Mouse (Mus musculus) kidney, postnatal 0 days (tissue): ENCODE measurements around the gene Olfr1150-ps1. TPM values are rescaled to one million over a fixed set of nuclear protein-coding genes. Genes with fewer than 3 reads are reported as not detected.

Experiments
- ATAC-seq: fragments of 200-750 bp; cut with Nextera tagmentation; replicated peaks from 2 replicates; pipeline ENCODE4 v1.8.0; 2017; ENCODE audit warnings: low read depth, moderate number of reproducible peaks, moderate TSS enrichment, moderate library complexity; ENCODE audit not compliant: low FRiP score
- DNase-seq: peaks from one replicate; pipeline ENCODE4 v3.0.0-alpha.2; 2016; ENCODE audit warnings: low spot score
- H3K27ac ChIP-seq: fragments of 300-500 bp; sonication (generic); 2 replicates; pipeline ENCODE4 v1.5.1; 2014; ENCODE audit warnings: mild to moderate bottlenecking
- H3K27me3 ChIP-seq: fragments of 300-500 bp; sonication (generic); 2 replicates; pipeline ENCODE4 v1.6.1; 2014; ENCODE audit warnings: low read length, mixed read lengths; ENCODE audit not compliant: insufficient read depth
- H3K36me3 ChIP-seq: fragments of 300-500 bp; sonication (generic); 2 replicates; pipeline ENCODE4 v1.6.1; 2014; ENCODE audit warnings: low read length, mixed read lengths; ENCODE audit not compliant: insufficient read depth
- H3K4me1 ChIP-seq: fragments of 300-500 bp; sonication (generic); replicated peaks from 2 replicates; pipeline ENCODE4 v1.6.1; 2014; ENCODE audit warnings: antibody characterized with exemption, low read length, mixed read lengths; ENCODE audit not compliant: insufficient read depth
- H3K4me2 ChIP-seq: fragments of 300-500 bp; sonication (generic); 2 replicates; pipeline ENCODE4 v1.6.1; 2014; ENCODE audit warnings: mild to moderate bottlenecking, low read length, moderate library complexity, mixed read lengths
- H3K4me3 ChIP-seq: fragments of 300-500 bp; sonication (generic); replicated peaks from 2 replicates; pipeline ENCODE4 v1.5.1; 2014; ENCODE audit warnings: low read depth, low read length
- H3K9ac ChIP-seq: fragments of 300-500 bp; sonication (generic); 2 replicates; pipeline ENCODE4 v1.6.1; 2014; ENCODE audit warnings: low read depth, low read length
- H3K9me3 ChIP-seq: fragments of 300-500 bp; sonication (generic); replicated peaks from 2 replicates; pipeline ENCODE4 v1.6.1; 2016; ENCODE audit warnings: low read length, inconsistent platforms, mixed read lengths
- CTCF ChIP-seq: IDR thresholded peaks from 2 replicates; pipeline ENCODE4 v1.5.1; 2016; ENCODE audit warnings: antibody characterized with exemption, low read depth, mild to moderate bottlenecking, moderate library complexity
- WGBS: fragments of 180-500 bp; shearing (Covaris S2); extraction: QIAGEN DNeasy Blood & Tissue Kit; methylation state at CpG from one replicate; pipeline ENCODE4 v1.1.7; 2014; 5-methylcytosine and 5-hydroxymethylcytosine counted together
- polyA plus RNA-seq: library from polyadenylated mRNA; unstranded; fragments of >200 nt; fragmentation: Nextera tagmentation; extraction: Ambion mirVana; gene quantifications from 2 replicates; pipeline ENCODE4 v1.2.1, GENCODE M21; 2015

Gene Olfr1150-ps1
- polyA plus RNA-seq = not detected in 2 replicates

DNA sequence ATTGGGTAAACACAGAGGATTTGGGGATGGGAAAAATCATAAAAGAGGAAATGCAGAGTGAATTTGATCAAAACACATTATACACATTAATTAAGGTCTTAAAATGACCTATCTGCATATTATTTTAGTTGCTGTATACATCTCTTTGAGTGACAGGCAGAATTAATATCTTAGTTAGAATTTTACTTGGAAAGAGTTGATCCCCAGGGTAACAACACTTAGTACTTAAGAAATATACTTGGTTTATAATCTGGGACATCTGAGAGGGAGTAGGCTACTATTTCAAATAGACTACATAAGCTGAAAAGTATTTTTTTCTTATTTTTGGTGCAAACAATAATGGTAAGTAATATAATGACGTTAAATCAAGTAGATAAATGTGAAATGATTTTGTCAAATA, at the start of gene Olfr1150-ps1:
Olfr1150-ps1 (plus strand) TSS at position 301 of the 400 bp plus-strand sequence.
- no peak for TF ChIP-seq CTCF
- Histone ChIP-seq H3K27me3 (no peaks in the 10 kb centered on the region), H3K4me3 (no peak within 1 kb of the TSS), H3K9ac (no peak within 1 kb of the TSS), H3K27ac (no peak within 1 kb of the TSS), H3K9me3 (no peaks in the 10 kb centered on the region), H3K4me2 (no peak within 1 kb of the TSS), H3K4me1 (no peaks in the 10 kb centered on the region), H3K36me3 (no peaks in the 10 kb centered on the region)
- DNase-seq (no peak), ATAC-seq (no peak)
- WGBS = 74% methylated on average over 1 of the region's 1 CpGs

DNA sequence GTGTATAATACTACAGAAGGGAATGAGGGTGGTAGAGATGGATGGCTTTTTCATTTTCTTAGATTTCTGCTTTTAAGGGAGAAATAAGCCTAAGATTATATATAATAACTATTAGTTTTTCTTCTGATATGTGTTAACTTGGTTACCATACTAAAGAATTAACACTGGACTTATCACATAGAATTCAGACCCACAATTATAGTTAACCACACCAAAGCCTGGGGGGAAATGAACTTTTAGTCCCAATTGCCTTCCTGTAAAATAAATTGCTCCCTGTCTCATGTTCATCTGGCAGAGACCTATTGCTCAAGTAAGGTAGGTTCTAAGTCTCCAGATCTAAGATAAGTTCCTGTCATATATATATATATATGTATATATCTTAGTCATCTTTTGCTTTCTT, 43.5 kb upstream of the Olfr1150-ps1 start, which contains the start of gene Olfr1143:
Olfr1143 (plus strand) TSS at position 301 of the 400 bp plus-strand sequence.
- no peaks in the 10 kb centered on the region for H3K9me3 ChIP-seq
- no peaks in the 10 kb centered on the region for H3K27me3 ChIP-seq
- no peak within 1 kb of the TSS for H3K4me3 ChIP-seq
- no peak for TF ChIP-seq CTCF
- H3K4me1 ChIP-seq = no peaks in the 10 kb centered on the region
- ATAC-seq = no peak
- H3K4me2 ChIP-seq = no peak within 1 kb of the TSS
- no peak within 1 kb of the TSS for H3K27ac ChIP-seq
- H3K9ac ChIP-seq = no peak within 1 kb of the TSS
- no peak for DNase-seq
- no peaks in the 10 kb centered on the region for H3K36me3 ChIP-seq

GRCm38 (mm10) chr2:87809522-87809921, 34.3 kb upstream of the Olfr1150-ps1 start, which contains the start of gene Olfr1145:
Olfr1145 (plus strand) TSS chr2:87809822.
- no peak within 1 kb of the TSS for H3K4me3 ChIP-seq
- no peak within 1 kb of the TSS for H3K9ac ChIP-seq
- H3K4me1 ChIP-seq = no peaks in the 10 kb centered on the region
- no peak for DNase-seq
- WGBS = 65% methylated on average over 1 of the region's 1 CpGs
- ATAC-seq = no peak
- no peaks in the 10 kb centered on the region for H3K9me3 ChIP-seq
- no peaks in the 10 kb centered on the region for H3K36me3 ChIP-seq
- no peak for TF ChIP-seq CTCF
- H3K4me2 ChIP-seq = no peak within 1 kb of the TSS
- H3K27me3 ChIP-seq = no peaks in the 10 kb centered on the region
- no peak within 1 kb of the TSS for H3K27ac ChIP-seq

GRCm38 (mm10) chr2:87830233-87830632, 13.6 kb upstream of the Olfr1150-ps1 start, which contains the start of gene Olfr1148:
Olfr1148 (plus strand) TSS chr2:87830533.
- WGBS = 97% methylated on average over 1 of the region's 1 CpGs
- no peak for DNase-seq
- Histone ChIP-seq H3K4me2 (no peak within 1 kb of the TSS), H3K27me3 (no peaks in the 10 kb centered on the region), H3K4me3 (no peak within 1 kb of the TSS), H3K27ac (no peak within 1 kb of the TSS), H3K4me1 (no peaks in the 10 kb centered on the region), H3K9me3 (no peaks in the 10 kb centered on the region), H3K36me3 (no peaks in the 10 kb centered on the region), H3K9ac (no peak within 1 kb of the TSS)
- ATAC-seq = no peak
- no peak for TF ChIP-seq CTCF

DNA sequence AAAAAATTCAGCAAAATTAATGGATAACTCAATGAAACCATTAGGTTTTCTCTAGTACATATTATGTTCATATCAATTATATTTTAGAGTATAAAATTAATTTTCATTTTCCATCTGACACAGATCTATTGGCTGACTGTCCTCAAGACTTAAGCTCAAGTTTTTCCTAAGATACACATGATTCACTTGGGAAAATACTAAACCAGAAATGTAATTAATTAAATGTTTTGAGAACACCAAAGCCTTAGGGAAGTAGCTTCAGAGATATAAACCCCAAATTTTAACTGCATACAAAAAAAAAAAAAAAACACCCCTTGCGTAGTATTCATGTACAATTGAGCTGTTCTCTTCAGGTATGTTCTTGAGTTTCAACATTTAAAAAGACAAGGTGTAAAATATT, 11.8 kb downstream of the Olfr1150-ps1 start, which contains the start of gene Olfr1151:
Olfr1151 (plus strand) TSS at position 301 of the 400 bp plus-strand sequence.
- 86% methylated on average over 1 of the region's 1 CpGs for WGBS
- no peaks in the 10 kb centered on the region for H3K4me1 ChIP-seq
- H3K4me3 ChIP-seq = no peak within 1 kb of the TSS
- H3K27me3 ChIP-seq = no peaks in the 10 kb centered on the region
- H3K9me3 ChIP-seq = no peaks in the 10 kb centered on the region
- DNase-seq = no peak
- H3K4me2 ChIP-seq = no peak within 1 kb of the TSS
- no peak within 1 kb of the TSS for H3K27ac ChIP-seq
- H3K9ac ChIP-seq = no peak within 1 kb of the TSS
- no peak for TF ChIP-seq CTCF
- H3K36me3 ChIP-seq = no peaks in the 10 kb centered on the region
- ATAC-seq = no peak

DNA sequence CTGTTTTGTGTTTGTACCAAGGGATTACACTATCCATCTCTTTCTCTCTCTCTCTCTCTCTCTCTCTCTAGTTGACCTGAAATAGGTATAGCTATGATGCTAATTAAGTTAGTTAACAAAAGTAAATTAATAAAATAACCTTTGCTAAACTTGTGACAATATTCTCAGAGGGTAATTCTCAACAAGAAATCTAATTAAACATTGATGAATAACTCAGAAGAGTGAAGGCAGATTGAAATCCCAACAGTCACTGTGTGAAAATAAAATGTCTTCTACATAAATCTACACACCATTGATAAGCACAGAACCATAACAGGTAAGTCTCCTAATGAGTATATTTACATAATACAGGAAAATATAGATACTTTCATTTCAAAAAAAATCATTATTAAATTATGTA, 22.4 kb downstream of the Olfr1150-ps1 start, which contains the start of gene Olfr1152:
Olfr1152 (plus strand) TSS at position 301 of the 400 bp plus-strand sequence.
- Histone ChIP-seq H3K4me2 (no peak within 1 kb of the TSS), H3K36me3 (no peaks in the 10 kb centered on the region), H3K4me3 (no peak within 1 kb of the TSS), H3K27ac (no peak within 1 kb of the TSS), H3K9ac (no peak within 1 kb of the TSS), H3K4me1 (no peaks in the 10 kb centered on the region), H3K9me3 (no peaks in the 10 kb centered on the region), H3K27me3 (no peaks in the 10 kb centered on the region)
- DNase-seq (no peak), ATAC-seq (no peak)
- TF ChIP-seq CTCF = no peak

DNA sequence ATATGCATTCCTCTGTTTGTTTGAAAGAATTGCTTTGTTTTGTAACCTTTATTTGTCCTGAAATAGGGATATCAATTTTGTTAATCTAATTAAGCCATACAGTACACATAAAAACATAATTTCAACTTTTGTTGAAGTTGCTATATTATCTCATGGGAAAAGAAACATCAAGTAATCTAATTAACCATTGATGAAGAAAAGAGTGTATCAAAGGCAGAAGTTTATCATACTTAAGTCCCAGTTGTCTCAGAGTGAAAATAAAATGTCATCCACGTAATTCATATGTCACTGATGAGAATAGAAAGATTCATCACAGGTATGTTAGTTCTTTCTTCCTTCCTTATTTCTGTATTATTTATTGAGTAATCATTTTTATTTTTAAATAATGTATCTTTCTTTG, 50.9 kb downstream of the Olfr1150-ps1 start, which contains the start of gene Olfr1153:
Olfr1153 (plus strand) TSS at position 301 of the 400 bp plus-strand sequence.
- WGBS = 76% methylated on average over 1 of the region's 1 CpGs

More for the DNA sequence above, 50.9 kb downstream of the Olfr1150-ps1 start, which contains the start of gene Olfr1153:
- Histone ChIP-seq H3K4me2 (no peak within 1 kb of the TSS), H3K27me3 (no peaks in the 10 kb centered on the region), H3K4me3 (no peak within 1 kb of the TSS), H3K36me3 (no peaks in the 10 kb centered on the region), H3K9me3 (no peaks in the 10 kb centered on the region), H3K4me1 (no peaks in the 10 kb centered on the region), H3K9ac (no peak within 1 kb of the TSS), H3K27ac (no peak within 1 kb of the TSS)
- no peak for TF ChIP-seq CTCF
- ATAC-seq (no peak), DNase-seq (no peak)

Other genes with a start within 250 kb of the Olfr1150-ps1 start
- not detected in 2 replicates for gene Olfr1130, start 237.8 kb upstream of the Olfr1150-ps1 start, polyA plus RNA-seq
- not detected in 2 replicates for gene Olfr1131, start 216.9 kb upstream of the Olfr1150-ps1 start, polyA plus RNA-seq
- not detected in 2 replicates for gene Olfr1132, start 206.5 kb upstream of the Olfr1150-ps1 start, polyA plus RNA-seq
- not detected in 2 replicates for gene Olfr1133, start 196.6 kb upstream of the Olfr1150-ps1 start, polyA plus RNA-seq
- gene Olfr1134, start 185.5 kb upstream of the Olfr1150-ps1 start, polyA plus RNA-seq = not detected in 2 replicates
- gene Olfr1135, start 170.3 kb upstream of the Olfr1150-ps1 start, polyA plus RNA-seq = not detected in 2 replicates
- not detected in 2 replicates for gene Olfr1136, start 150.0 kb upstream of the Olfr1150-ps1 start, polyA plus RNA-seq
- gene Olfr1137, start 130.8 kb upstream of the Olfr1150-ps1 start, polyA plus RNA-seq = not detected in 2 replicates
- gene Olfr1138, start 104.0 kb upstream of the Olfr1150-ps1 start, polyA plus RNA-seq = not detected in 2 replicates
- gene Olfr1140, start 100.2 kb upstream of the Olfr1150-ps1 start, polyA plus RNA-seq = not detected in 2 replicates
- gene Olfr1141, start 90.0 kb upstream of the Olfr1150-ps1 start, polyA plus RNA-seq = not detected in 2 replicates
- gene Olfr152, start 64.5 kb upstream of the Olfr1150-ps1 start, polyA plus RNA-seq = not detected in 2 replicates
- not detected in 2 replicates for gene Olfr1143, start 43.4 kb upstream of the Olfr1150-ps1 start, polyA plus RNA-seq
- not detected in 2 replicates for gene Olfr1145, start 34.2 kb upstream of the Olfr1150-ps1 start, polyA plus RNA-seq
- not detected in 2 replicates for gene Olfr1148, start 13.5 kb upstream of the Olfr1150-ps1 start, polyA plus RNA-seq
- gene Olfr1151, start 11.9 kb downstream of the Olfr1150-ps1 start, polyA plus RNA-seq = not detected in 2 replicates
- gene Olfr1152, start 22.5 kb downstream of the Olfr1150-ps1 start, polyA plus RNA-seq = not detected in 2 replicates
- gene Olfr1153, start 51.0 kb downstream of the Olfr1150-ps1 start, polyA plus RNA-seq = not detected in 2 replicates
- gene Olfr1154, start 61.2 kb downstream of the Olfr1150-ps1 start, polyA plus RNA-seq = not detected in 2 replicates
- gene Olfr1155, start 101.1 kb downstream of the Olfr1150-ps1 start, polyA plus RNA-seq = not detected in 2 replicates
- not detected in 2 replicates for gene Olfr1156, start 109.1 kb downstream of the Olfr1150-ps1 start, polyA plus RNA-seq
- gene Olfr1157, start 124.3 kb downstream of the Olfr1150-ps1 start, polyA plus RNA-seq = not detected in 2 replicates
- not detected in 2 replicates for gene Olfr74, start 130.7 kb downstream of the Olfr1150-ps1 start, polyA plus RNA-seq
- gene Olfr1158, start 146.1 kb downstream of the Olfr1150-ps1 start, polyA plus RNA-seq = not detected in 2 replicates
- gene Olfr1160, start 164.3 kb downstream of the Olfr1150-ps1 start, polyA plus RNA-seq = not detected in 2 replicates
- not detected in 2 replicates for gene Olfr1161, start 178.8 kb downstream of the Olfr1150-ps1 start, polyA plus RNA-seq
- not detected in 2 replicates for gene Olfr73, start 193.7 kb downstream of the Olfr1150-ps1 start, polyA plus RNA-seq
- gene Olfr1162, start 207.1 kb downstream of the Olfr1150-ps1 start, polyA plus RNA-seq = not detected in 2 replicates
- gene Olfr1163, start 227.8 kb downstream of the Olfr1150-ps1 start, polyA plus RNA-seq = not detected in 2 replicates
- not detected in 2 replicates for gene Olfr1164, start 250.0 kb downstream of the Olfr1150-ps1 start, polyA plus RNA-seq